Mouse (Mus musculus) kidney, embryonic 15.5 days (tissue): ENCODE measurements at regions not wholly inside any gene's neighbourhood (a gene's known extent, or its start where the extent isn't known, plus 50 kb on each side); places are given as distances from the start of the nearest gene placed in this dataset.
A peak's percentile ranks its signal among the peaks of the same experiment; 100 is the strongest.

Source experiments
- ATAC-seq: fragments of 200-750 bp; cut with Nextera tagmentation; replicated peaks from 2 replicates; pipeline ENCODE4 v1.8.0; 2017; ENCODE audit warnings: moderate TSS enrichment; ENCODE audit not compliant: low FRiP score
- H3K27ac ChIP-seq: fragments of 300-500 bp; sonication (generic); 2 replicates; pipeline ENCODE4 v1.5.1; 2015; ENCODE audit warnings: mild to moderate bottlenecking, inconsistent platforms
- H3K27me3 ChIP-seq: fragments of 300-500 bp; sonication (generic); 2 replicates; pipeline ENCODE4 v1.6.1; 2015; ENCODE audit warnings: inconsistent platforms
- H3K36me3 ChIP-seq: fragments of 300-500 bp; sonication (generic); 2 replicates; pipeline ENCODE4 v1.6.1; 2015; ENCODE audit warnings: inconsistent platforms
- H3K4me1 ChIP-seq: fragments of 300-500 bp; sonication (generic); 2 replicates; pipeline ENCODE4 v1.6.1; 2015; ENCODE audit warnings: inconsistent platforms
- H3K4me2 ChIP-seq: fragments of 300-500 bp; sonication (generic); 2 replicates; pipeline ENCODE4 v1.6.1; 2015; ENCODE audit warnings: moderate library complexity, mild to moderate bottlenecking, inconsistent platforms
- H3K4me3 ChIP-seq: fragments of 300-500 bp; sonication (generic); replicated peaks from 2 replicates; pipeline ENCODE4 v1.5.1; 2015; ENCODE audit warnings: mild to moderate bottlenecking, inconsistent platforms
- H3K9ac ChIP-seq: fragments of 300-500 bp; sonication (generic); 2 replicates; pipeline ENCODE4 v1.6.1; 2015; ENCODE audit warnings: mild to moderate bottlenecking, inconsistent platforms
- H3K9me3 ChIP-seq: fragments of 300-500 bp; sonication (generic); replicated peaks from 2 replicates; pipeline ENCODE4 v1.6.1; 2016; ENCODE audit warnings: inconsistent platforms
- WGBS: fragments of 180-500 bp; shearing (Covaris S2); methylation state at CpG from one replicate; pipeline ENCODE4 v1.1.7; 2015; ENCODE audit warnings: mixed read lengths; 5-methylcytosine and 5-hydroxymethylcytosine counted together

DNA sequence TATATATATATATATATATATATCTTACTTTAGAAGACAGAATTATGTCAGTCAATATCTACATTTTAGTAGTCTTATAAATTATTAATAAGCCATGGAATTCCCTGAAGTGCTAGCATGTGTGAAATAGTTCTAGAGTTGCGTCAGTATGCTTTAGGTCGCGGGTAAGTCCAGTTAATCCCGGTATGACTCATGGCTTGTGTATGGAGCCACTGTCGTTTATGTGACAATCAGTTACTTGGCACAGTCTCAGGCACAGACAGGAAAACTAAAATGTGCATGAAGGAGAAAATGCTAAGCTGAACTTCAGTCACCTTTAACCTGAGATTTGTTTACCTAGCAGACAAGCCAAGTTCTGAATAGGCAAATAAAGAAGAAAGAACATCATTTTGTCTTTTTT, 206.5 kb downstream of the Plk2 start:
- no peak for ATAC-seq
- no peaks in the 10 kb centered on the region for H3K36me3 ChIP-seq
- WGBS: 47% methylated on average over 5 of the region's 5 CpGs
- no peak overlapping the region for H3K27ac ChIP-seq
- no peak overlapping the region for H3K9ac ChIP-seq
- no peaks in the 10 kb centered on the region for H3K27me3 ChIP-seq
- no peak overlapping the region for H3K4me3 ChIP-seq
- no peak overlapping the region for H3K4me2 ChIP-seq
- H3K9me3 ChIP-seq: no peaks in the 10 kb centered on the region
- 0 out of 2 replicates have a peak, but pooled peaks cover 6% of the 10 kb centered on the region for H3K4me1 ChIP-seq

DNA sequence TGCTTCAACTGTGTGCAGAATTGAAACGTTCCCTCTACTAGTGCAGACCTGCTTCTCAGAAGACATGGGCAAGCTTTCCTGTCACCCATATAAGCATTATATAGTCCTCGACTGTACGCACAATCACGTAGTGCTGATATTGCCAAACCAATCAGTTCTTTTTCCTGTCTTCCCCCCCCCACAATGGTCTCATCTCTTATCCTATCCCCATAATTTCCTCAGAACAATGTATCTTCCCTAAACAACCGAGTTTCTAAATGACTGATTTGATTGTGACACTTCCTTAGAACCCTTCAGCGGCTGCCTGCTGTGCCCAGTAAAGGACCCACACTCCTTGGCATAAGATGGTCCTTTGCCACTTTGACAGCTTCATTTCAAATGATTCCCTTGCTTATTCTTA, 207.0 kb downstream of the Plk2 start:
- Histone ChIP-seq H3K9me3 (no peaks in the 10 kb centered on the region), H3K27me3 (no peaks in the 10 kb centered on the region), H3K27ac (no peak overlapping the region), H3K4me2 (no peak overlapping the region), H3K4me3 (no peak overlapping the region), H3K4me1 (0 out of 2 replicates have a peak, but pooled peaks cover 6% of the 10 kb centered on the region), H3K36me3 (no peaks in the 10 kb centered on the region), H3K9ac (no peak overlapping the region)
- ATAC-seq: no peak
- WGBS: 76% methylated on average over 6 of the region's 6 CpGs

- no peak overlapping the region for H3K27ac ChIP-seq
- no peaks in the 10 kb centered on the region for H3K9me3 ChIP-seq
- no peaks in the 10 kb centered on the region for H3K27me3 ChIP-seq
- H3K4me2 ChIP-seq: no peak overlapping the region
- no peaks in the 10 kb centered on the region for H3K36me3 ChIP-seq
- WGBS: 93% methylated on average over 1 of the region's 1 CpGs
- H3K9ac ChIP-seq: no peak overlapping the region
- H3K4me1 ChIP-seq: 0 out of 2 replicates have a peak, but pooled peaks cover 6% of the 10 kb centered on the region
- no peak for ATAC-seq
- no peak overlapping the region for H3K4me3 ChIP-seq
Observed at GRCm38 (mm10) chr13:110602894-110603293, 208.0 kb downstream of the Plk2 start.

- Histone ChIP-seq H3K36me3 (no peaks in the 10 kb centered on the region), H3K9me3 (no peaks in the 10 kb centered on the region), H3K27ac (no peak overlapping the region), H3K9ac (no peak overlapping the region), H3K27me3 (no peaks in the 10 kb centered on the region), H3K4me3 (no peak overlapping the region), H3K4me1 (no peaks in the 10 kb centered on the region), H3K4me2 (no peak overlapping the region)
- ATAC-seq: no peak
- 90% methylated on average over 6 of the region's 6 CpGs for WGBS
Observed at GRCm38 (mm10) chr13:110619010-110619409, 224.2 kb downstream of the Plk2 start.

DNA sequence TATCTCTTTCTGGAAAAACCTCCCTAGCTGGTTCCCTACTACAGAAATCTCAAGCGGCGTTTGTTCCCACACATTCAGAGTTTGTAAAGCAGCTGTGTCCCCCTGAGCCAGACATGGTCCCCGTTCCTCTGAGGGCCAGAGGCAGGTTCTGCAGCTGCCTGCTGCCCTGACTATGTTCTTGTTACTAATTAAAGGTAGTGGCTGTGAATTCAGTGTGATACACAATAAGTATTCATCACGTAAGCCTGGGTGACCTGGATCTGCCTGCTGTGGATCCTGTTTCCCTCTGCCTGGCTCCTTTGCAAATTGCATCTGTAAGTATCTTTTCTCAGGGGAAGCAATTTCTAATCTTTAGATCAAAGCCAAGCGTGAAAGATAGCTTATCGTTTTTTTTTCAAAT, 232.3 kb downstream of the Plk2 start:
- H3K27me3 ChIP-seq: no peaks in the 10 kb centered on the region
- H3K4me3 ChIP-seq: no peak overlapping the region
- no peak for ATAC-seq
- 67% methylated on average over 6 of the region's 6 CpGs for WGBS
- H3K4me1 ChIP-seq: peaks cover 4% of the 10 kb centered on the region
- no peak overlapping the region for H3K27ac ChIP-seq
- H3K9ac ChIP-seq: no peak overlapping the region
- H3K9me3 ChIP-seq: no peaks in the 10 kb centered on the region
- H3K36me3 ChIP-seq: no peaks in the 10 kb centered on the region
- no peak overlapping the region for H3K4me2 ChIP-seq

DNA sequence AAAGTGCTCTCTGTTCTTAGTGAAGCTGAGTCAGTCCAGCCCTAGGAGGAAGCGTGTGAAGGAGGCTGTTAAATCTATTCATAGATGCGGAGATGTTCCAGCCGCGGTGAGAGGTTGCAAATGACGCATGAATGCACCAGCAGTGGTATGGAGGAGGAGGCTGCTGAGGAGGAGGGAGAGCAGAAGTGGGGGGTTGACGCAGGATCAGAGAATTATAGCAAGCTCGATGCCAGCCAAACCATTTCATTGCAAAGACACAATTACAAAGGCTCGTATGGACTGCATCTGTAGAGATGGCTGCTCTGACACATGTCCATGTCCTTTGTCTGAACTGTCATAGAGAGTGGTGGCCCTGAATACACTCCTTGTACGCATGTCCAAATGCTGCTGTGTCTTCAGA, 232.9 kb downstream of the Plk2 start:
- Histone ChIP-seq H3K9me3 (no peaks in the 10 kb centered on the region), H3K4me1 (peaks cover 4% of the 10 kb centered on the region), H3K27me3 (no peaks in the 10 kb centered on the region), H3K36me3 (no peaks in the 10 kb centered on the region), H3K9ac (no peak overlapping the region), H3K4me3 (no peak overlapping the region), H3K27ac (no peak overlapping the region), H3K4me2 (no peak overlapping the region)
- ATAC-seq: peak; percentile 64; the same call in 1 of the 2 replicates
- WGBS: 53% methylated on average over 9 of the region's 9 CpGs

DNA sequence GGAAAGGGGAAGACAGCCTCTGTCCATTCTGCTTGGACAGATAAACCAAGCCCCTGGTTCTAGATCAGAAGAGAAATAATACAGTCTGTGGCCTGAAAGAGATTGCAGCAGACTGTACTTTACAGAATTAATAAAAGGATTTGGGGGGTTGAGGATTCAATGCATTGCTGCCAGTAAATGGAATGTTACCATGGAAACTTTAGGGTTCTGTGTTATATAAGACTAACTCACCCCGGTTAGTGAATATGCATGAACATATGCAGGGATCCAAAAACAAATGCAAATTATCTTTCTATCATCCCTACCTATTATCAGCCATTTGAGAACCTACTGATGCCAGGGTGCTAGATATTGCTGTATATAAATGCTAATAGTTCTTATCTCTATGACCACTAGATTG, 233.4 kb downstream of the Plk2 start:
- Histone ChIP-seq H3K9me3 (no peaks in the 10 kb centered on the region), H3K27me3 (no peaks in the 10 kb centered on the region), H3K36me3 (no peaks in the 10 kb centered on the region), H3K4me3 (no peak overlapping the region), H3K9ac (no peak overlapping the region), H3K4me2 (no peak overlapping the region), H3K27ac (no peak overlapping the region), H3K4me1 (peaks cover 4% of the 10 kb centered on the region)
- ATAC-seq: no peak
- 85% methylated on average over 1 of the region's 1 CpGs for WGBS

- WGBS: 76% methylated on average over 3 of the region's 3 CpGs
- no peaks in the 10 kb centered on the region for H3K36me3 ChIP-seq
- no peaks in the 10 kb centered on the region for H3K4me1 ChIP-seq
- no peak for ATAC-seq
- no peaks in the 10 kb centered on the region for H3K9me3 ChIP-seq
- H3K27ac ChIP-seq: no peak overlapping the region
- H3K9ac ChIP-seq: no peak overlapping the region
- H3K27me3 ChIP-seq: no peaks in the 10 kb centered on the region
- H3K4me3 ChIP-seq: no peak overlapping the region
- H3K4me2 ChIP-seq: no peak overlapping the region
Observed at GRCm38 (mm10) chr13:110633261-110633781, 238.5 kb downstream of the Plk2 start.

GRCm38 (mm10) chr13:110633899-110634298, 239.1 kb downstream of the Plk2 start:
- Histone ChIP-seq H3K9me3 (no peaks in the 10 kb centered on the region), H3K9ac (no peak overlapping the region), H3K4me2 (no peak overlapping the region), H3K36me3 (no peaks in the 10 kb centered on the region), H3K27ac (no peak overlapping the region), H3K27me3 (no peaks in the 10 kb centered on the region), H3K4me1 (no peaks in the 10 kb centered on the region), H3K4me3 (no peak overlapping the region)
- 79% methylated on average over 1 of the region's 1 CpGs for WGBS
- no peak for ATAC-seq

DNA sequence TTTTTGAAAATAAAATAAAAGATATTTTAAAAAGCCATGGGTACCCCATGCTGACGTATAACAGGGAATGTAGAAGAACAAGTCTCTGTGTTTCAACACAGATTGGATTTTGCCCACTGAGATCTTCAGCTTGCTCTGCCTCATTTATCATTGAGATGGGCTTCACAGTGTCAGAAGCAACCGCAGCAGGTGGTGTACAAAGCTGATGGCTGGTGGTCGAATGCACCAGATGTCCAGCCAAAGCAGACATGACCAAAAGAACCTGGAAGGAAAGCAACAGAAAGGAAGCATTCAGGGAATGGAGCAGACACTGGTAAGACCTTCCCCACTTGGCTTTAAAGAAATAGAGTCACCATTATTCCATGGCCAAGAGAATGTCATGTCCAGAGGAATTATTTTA, 247.9 kb downstream of the Plk2 start:
- WGBS: 83% methylated on average over 3 of the region's 3 CpGs
- Histone ChIP-seq H3K27ac (no peak overlapping the region), H3K4me3 (no peak overlapping the region), H3K9me3 (no peaks in the 10 kb centered on the region), H3K36me3 (no peaks in the 10 kb centered on the region), H3K27me3 (no peaks in the 10 kb centered on the region), H3K9ac (no peak overlapping the region), H3K4me1 (peaks cover 4% of the 10 kb centered on the region; the same call in 1 of the 2 replicates), H3K4me2 (no peak overlapping the region)
- ATAC-seq: no peak

GRCm38 (mm10) chr13:110643198-110643896, 248.5 kb downstream of the Plk2 start:
- no peak overlapping the region for H3K27ac ChIP-seq

GRCm38 (mm10) chr13:110643897-110644213, 249.0 kb downstream of the Plk2 start:
- Histone ChIP-seq H3K27me3 (no peaks in the 10 kb centered on the region), H3K36me3 (no peaks in the 10 kb centered on the region), H3K4me2 (peak overlapping the region; percentile 30), H3K9me3 (no peaks in the 10 kb centered on the region), H3K9ac (no peak overlapping the region), H3K27ac (no peak overlapping the region), H3K4me1 (peaks cover 4% of the 10 kb centered on the region; the same call in 1 of the 2 replicates), H3K4me3 (no peak overlapping the region)
- 59% methylated on average over 3 of the region's 3 CpGs for WGBS
- ATAC-seq: no peak

More at GRCm38 (mm10) chr13:110643198-110643896, 248.5 kb downstream of the Plk2 start:
- WGBS: 27% methylated on average over 11 of the region's 11 CpGs
- H3K36me3 ChIP-seq: no peaks in the 10 kb centered on the region
- H3K9ac ChIP-seq: no peak overlapping the region
- peaks cover 4% of the 10 kb centered on the region; the same call in 1 of the 2 replicates for H3K4me1 ChIP-seq
- no peak for ATAC-seq
- H3K4me3 ChIP-seq: no peak overlapping the region
- H3K9me3 ChIP-seq: no peaks in the 10 kb centered on the region
- no peaks in the 10 kb centered on the region for H3K27me3 ChIP-seq
- peak overlapping the region; percentile 30 for H3K4me2 ChIP-seq

DNA sequence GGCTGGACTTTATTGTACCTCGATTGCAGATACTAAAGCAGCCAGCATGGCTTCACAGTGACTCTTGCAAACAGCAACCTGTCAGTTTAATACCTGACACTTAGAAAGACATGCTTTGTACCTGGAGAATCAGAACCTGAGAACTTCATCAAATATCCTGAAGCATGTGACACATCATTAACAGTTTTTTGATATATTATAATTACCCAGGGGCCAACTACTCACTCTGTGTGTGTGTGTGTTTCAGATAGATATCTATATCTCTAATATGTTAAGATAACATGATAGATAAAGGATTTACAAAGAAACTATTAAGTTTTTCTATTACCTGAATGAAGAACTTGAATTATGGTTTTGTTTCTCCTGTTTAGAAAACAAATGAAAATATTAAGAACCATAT, 254.5 kb downstream of the Plk2 start:
- ATAC-seq: no peak
- no peak overlapping the region for H3K9ac ChIP-seq
- H3K36me3 ChIP-seq: no peaks in the 10 kb centered on the region
- H3K27me3 ChIP-seq: no peaks in the 10 kb centered on the region
- H3K9me3 ChIP-seq: no peaks in the 10 kb centered on the region
- H3K4me1 ChIP-seq: no peaks in the 10 kb centered on the region
- H3K4me3 ChIP-seq: no peak overlapping the region
- 82% methylated on average over 1 of the region's 1 CpGs for WGBS
- no peak overlapping the region for H3K27ac ChIP-seq
- H3K4me2 ChIP-seq: no peak overlapping the region
